ENCODE assay signal across 29 mouse cellular contexts in the genomic region with DNA sequence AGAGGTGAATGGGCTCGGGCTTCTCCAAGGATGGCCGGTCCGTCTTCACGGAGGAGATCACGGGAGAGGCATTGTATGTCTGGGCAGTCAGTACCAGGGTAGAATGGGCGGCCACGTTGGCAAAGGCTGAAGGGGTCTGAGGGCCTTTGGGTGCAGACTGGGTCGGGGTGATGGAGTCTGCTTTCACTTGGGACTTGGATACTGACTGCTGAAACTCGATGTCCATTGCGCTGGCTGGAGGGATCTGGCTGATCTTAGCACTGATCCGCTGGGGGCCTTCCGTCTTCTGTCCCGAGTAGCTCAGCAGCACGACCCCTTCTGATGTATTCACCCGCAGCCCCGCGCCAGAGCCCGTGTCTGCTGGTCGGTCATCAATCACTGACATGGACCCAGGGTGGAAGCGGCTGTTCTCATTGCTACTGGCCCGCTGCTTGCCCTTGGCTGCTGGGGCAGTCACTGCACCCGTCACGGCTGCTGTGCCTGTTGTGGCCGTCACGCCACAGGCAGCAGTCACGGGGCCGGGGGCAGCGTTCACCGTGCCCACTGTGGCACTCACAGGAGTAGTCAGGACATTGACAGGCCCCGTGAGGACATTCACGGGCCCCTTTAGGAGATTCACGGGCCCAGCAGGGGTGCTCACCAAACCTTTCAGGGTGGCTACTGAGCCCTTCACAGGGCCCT. TPM values are rescaled to one million over a fixed set of nuclear protein-coding genes. Genes with fewer than 3 reads are reported as not detected.
DNase-seq lines count a peak whose midpoint lies in the region; ATAC-seq and TF ChIP-seq lines count a peak whose summit lies in the region.
"Had no signal": no experiment of that assay in that cellular context is flagged by ENCODE, and none has a peak within 500 bp of the region (broad histone marks: within the 10 kb centered on the region; RNA-seq: fewer than 3 reads in every experiment).

No protein-coding gene starts in this region.

- no peaks in the 10 kb centered on the region for H3K79me2 ChIP-seq in heart, adult 2 months (replicated peaks; ENCODE audit: control insufficient read depth, insufficient read depth, low read length)

- no peaks in the 10 kb centered on the region for H3K9me3 ChIP-seq in neural tube, embryonic 11.5 days (ENCODE audit: control insufficient read depth, low read length)
- H3K9me3 ChIP-seq in neural tube, embryonic 15.5 days (replicated peaks) = no peaks in the 10 kb centered on the region
- H3K9me3 ChIP-seq: embryonic facial prominence, embryonic 10.5 days; embryonic facial prominence, embryonic 13.5 days; forebrain, embryonic 13.5 days; intestine, embryonic 15.5 days had no signal

- H3K9ac ChIP-seq in heart, adult 2 months (ENCODE audit: low read depth, low read length) = no peak overlapping the region
- H3K9ac ChIP-seq in neural tube, embryonic 11.5 days (ENCODE audit: low read length) = no peak overlapping the region
- no peak overlapping the region for H3K9ac ChIP-seq in neural tube, embryonic 15.5 days (replicated peaks)
- H3K9ac ChIP-seq: embryonic facial prominence, embryonic 13.5 days; forebrain, embryonic 13.5 days; hindbrain, embryonic 14.5 days; intestine, embryonic 15.5 days had no signal

- no peak for TF ChIP-seq EP300 in heart, adult 2 months (IDR thresholded peaks at IDR 0.05; ENCODE audit: insufficient read depth, low read depth, low read length)

- peak; percentile 28 for DNase-seq in embryo, embryonic 10.5 days (ENCODE audit: low spot score)
- no peak for DNase-seq in embryo, embryonic 10 days (ENCODE audit: low spot score)
- DNase-seq in heart, adult 11 months = peak; percentile 91
- DNase-seq in heart, adult 2 months = no peak
- DNase-seq in neural tube, embryonic 11.5 days (ENCODE audit: low spot score) = peak; percentile 53
- DNase-seq in mesoderm, embryonic 11.5 days (ENCODE audit: low read depth, low spot score) = peak; percentile 23
- no peak for DNase-seq in urinary bladder, postnatal 36 days (ENCODE audit: low spot score in 2 of 2)
- DNase-seq: adrenal gland, postnatal 10 days; adrenal gland, postnatal 36 days; cerebellum, adult 11 months; cerebellum, adult 2 months; gastrocnemius, postnatal 14 days; kidney, adult 18-20 months had no signal

- no peaks in the 10 kb centered on the region for H3K4me1 ChIP-seq in heart, adult 2 months (ENCODE audit: control insufficient read depth, insufficient read depth, low read length)
- 0 out of 2 replicates have a peak, but pooled peaks cover 3% of the 10 kb centered on the region for H3K4me1 ChIP-seq in neural tube, embryonic 11.5 days (ENCODE audit: control insufficient read depth, insufficient read depth, low read length)
- H3K4me1 ChIP-seq in neural tube, embryonic 15.5 days = peaks cover 4% of the 10 kb centered on the region; the same call in 1 of the 2 replicates
- H3K4me1 ChIP-seq: embryonic facial prominence, embryonic 10.5 days; embryonic facial prominence, embryonic 13.5 days; forebrain, embryonic 13.5 days; intestine, embryonic 15.5 days had no signal

- no peak overlapping the region for H3K4me2 ChIP-seq in neural tube, embryonic 11.5 days (ENCODE audit: low read depth)
- no peak overlapping the region for H3K4me2 ChIP-seq in neural tube, embryonic 15.5 days
- H3K4me2 ChIP-seq: embryonic facial prominence, embryonic 13.5 days; forebrain, embryonic 13.5 days; heart, embryonic 11.5 days; hindbrain, embryonic 14.5 days; intestine, embryonic 15.5 days had no signal

- no peaks in the 10 kb centered on the region for H3K36me3 ChIP-seq in heart, adult 2 months (ENCODE audit: control insufficient read depth, insufficient read depth, low read length)
- H3K36me3 ChIP-seq in neural tube, embryonic 11.5 days (ENCODE audit: control insufficient read depth, insufficient read depth, low read length) = peaks cover 71% of the 10 kb centered on the region
- H3K36me3 ChIP-seq in neural tube, embryonic 15.5 days = peaks cover 96% of the 10 kb centered on the region

- H3K27me3 ChIP-seq in heart, adult 2 months (ENCODE audit: control insufficient read depth, insufficient read depth, low read length) = no peaks in the 10 kb centered on the region
- no peaks in the 10 kb centered on the region for H3K27me3 ChIP-seq in neural tube, embryonic 11.5 days (ENCODE audit: control insufficient read depth, insufficient read depth, low read length)
- H3K27me3 ChIP-seq in neural tube, embryonic 15.5 days (replicated peaks) = no peaks in the 10 kb centered on the region
- H3K27me3 ChIP-seq: embryonic facial prominence, embryonic 13.5 days; forebrain, embryonic 13.5 days; intestine, embryonic 15.5 days; Patski had no signal

- no peak overlapping the region for H3K4me3 ChIP-seq in heart, adult 2 months
- no peak overlapping the region for H3K4me3 ChIP-seq in neural tube, embryonic 11.5 days (ENCODE audit: low read depth, low read length)
- H3K4me3 ChIP-seq in neural tube, embryonic 15.5 days (replicated peaks) = no peak overlapping the region
- H3K4me3 ChIP-seq: embryonic facial prominence, embryonic 10.5 days; embryonic facial prominence, embryonic 13.5 days; erythroblast, embryonic 14.5 days; forebrain, embryonic 13.5 days; intestine, embryonic 15.5 days had no signal

- no peak for TF ChIP-seq POLR2A in heart, adult 2 months (IDR thresholded peaks at IDR 0.05; ENCODE audit: insufficient read depth, low read depth, low read length)

- ATAC-seq in neural tube, embryonic 11.5 days (ENCODE audit: insufficient read depth, low FRiP score, low TSS enrichment) = no peak
- no peak for ATAC-seq in neural tube, embryonic 15.5 days (ENCODE audit: low FRiP score)
- ATAC-seq: forebrain, embryonic 13.5 days; forebrain, embryonic 16.5 days; Patski had no signal

- intact Hi-C loops in heart, adult 2 months (cut with DNase I) = no loop called here

- 91% methylated on average over 32 of the region's 32 CpGs for WGBS in heart, adult 2 months
- WGBS in neural tube, embryonic 11.5 days = 75% methylated on average over 32 of the region's 32 CpGs
- 66% methylated on average over 32 of the region's 32 CpGs for WGBS in neural tube, embryonic 15.5 days

- no peak overlapping the region for H3K27ac ChIP-seq in heart, adult 2 months
- no peak overlapping the region for H3K27ac ChIP-seq in neural tube, embryonic 11.5 days (ENCODE audit: low read depth, low read length)
- H3K27ac ChIP-seq in neural tube, embryonic 15.5 days (replicated peaks) = no peak overlapping the region
- H3K27ac ChIP-seq: embryonic facial prominence, embryonic 10.5 days; embryonic facial prominence, embryonic 13.5 days; forebrain, embryonic 13.5 days; hindbrain, embryonic 14.5 days; intestine, embryonic 15.5 days had no signal

- TF ChIP-seq CTCF in heart, adult 2 months (IDR thresholded peaks at IDR 0.05) = no peak

RNA-seq across cellular contexts. Expression of a gene that starts 28.3 kb away (rescaled TPM):
- total RNA-seq in heart, adult 2 months (2021) = 10 to 100 TPM; 22.9 to 26.4 TPM
- polyA plus RNA-seq in heart, adult 2 months (2012; rRNA removed) = 23.3 and 29.9 TPM in 2 replicates
- polyA plus RNA-seq in neural tube, embryonic 11.5 days (2014; fragmentation: Nextera tagmentation; extraction: Ambion mirVana) = 46.5 and 48.0 TPM in 2 replicates
- 34.8 and 34.9 TPM in 2 replicates for polyA plus RNA-seq in neural tube, embryonic 15.5 days (2015; fragmentation: Nextera tagmentation; extraction: Ambion mirVana)

RNA-seq across cellular contexts. Expression of a gene that starts 36.9 kb away (rescaled TPM):
- 1 to 10 TPM; 1.6 to 2.2 TPM for total RNA-seq in heart, adult 2 months (2021)
- polyA plus RNA-seq in heart, adult 2 months (2012; rRNA removed) = 0.94 and 2.4 TPM in 2 replicates
- not detected in 2 replicates for polyA plus RNA-seq in neural tube, embryonic 11.5 days (2014; fragmentation: Nextera tagmentation; extraction: Ambion mirVana)
- 0.27 and 0.58 TPM in 2 replicates for polyA plus RNA-seq in neural tube, embryonic 15.5 days (2015; fragmentation: Nextera tagmentation; extraction: Ambion mirVana)
- total RNA-seq: adrenal gland, postnatal 10 days; adrenal gland, postnatal 36 days; common myeloid progenitor, adult 5-6 weeks; ES-E14; gastrocnemius, postnatal 14 days; hematopoietic stem cell, adult 5-6 weeks had no signal
- polyA plus RNA-seq: embryonic facial prominence, embryonic 10.5 days; embryonic facial prominence, embryonic 13.5 days; erythroblast, embryonic 14.5 days; forebrain, embryonic 13.5 days; forebrain, embryonic 16.5 days; heart, embryonic 11.5 days; heart, embryonic 14.5 days; heart, postnatal 0 days; intestine, embryonic 15.5 days had no signal

RNA-seq across cellular contexts. Expression of a gene that starts 52.2 kb away (rescaled TPM):
- total RNA-seq in heart, adult 2 months (2021) = 1,000 to 10,000 TPM; 1,066 to 1,498 TPM
- 973 and 1,028 TPM in 2 replicates for polyA plus RNA-seq in heart, adult 2 months (2012; rRNA removed)
- polyA plus RNA-seq in neural tube, embryonic 11.5 days (2014; fragmentation: Nextera tagmentation; extraction: Ambion mirVana) = 0.11 TPM in 1 of 2 replicates, not detected in the other
- 0.31 and 1.0 TPM in 2 replicates for polyA plus RNA-seq in neural tube, embryonic 15.5 days (2015; fragmentation: Nextera tagmentation; extraction: Ambion mirVana)
- total RNA-seq: common myeloid progenitor, adult 5-6 weeks; ES-E14 had no signal
- polyA plus RNA-seq: embryonic facial prominence, embryonic 10.5 days; embryonic facial prominence, embryonic 13.5 days; erythroblast, embryonic 14.5 days; forebrain, embryonic 13.5 days; forebrain, embryonic 16.5 days had no signal

RNA-seq across cellular contexts. Expression of a gene that starts 57.0 kb away (rescaled TPM):
- total RNA-seq in heart, adult 2 months (2021) = under 1 TPM; 0.43 to 0.57 TPM
- 2.1 and 4.6 TPM in 2 replicates for polyA plus RNA-seq in heart, adult 2 months (2012; rRNA removed)
- polyA plus RNA-seq in neural tube, embryonic 11.5 days (2014; fragmentation: Nextera tagmentation; extraction: Ambion mirVana) = not detected in 2 replicates
- polyA plus RNA-seq in neural tube, embryonic 15.5 days (2015; fragmentation: Nextera tagmentation; extraction: Ambion mirVana) = 0.27 TPM in 1 of 2 replicates, not detected in the other
- total RNA-seq: adrenal gland, adult 18-20 months; adrenal gland, postnatal 10 days; adrenal gland, postnatal 36 days; common myeloid progenitor, adult 5-6 weeks; hematopoietic stem cell, adult 5-6 weeks had no signal
- polyA plus RNA-seq: cerebellum, adult 2 months; embryonic facial prominence, embryonic 13.5 days; erythroblast, embryonic 14.5 days; forebrain, embryonic 13.5 days; forebrain, embryonic 16.5 days; hindbrain, embryonic 14.5 days; intestine, embryonic 15.5 days had no signal

Comparison
In these comparisons a context has a peak if more than half of its experiments do, and no peak if none do; other contexts are left out.
1. DNase-seq: peak in embryo, embryonic 10.5 days (single experiment), heart, adult 11 months (single experiment), neural tube, embryonic 11.5 days (single experiment) and mesoderm, embryonic 11.5 days (single experiment); none in embryo, embryonic 10 days (single experiment), heart, adult 2 months (0 of 2) and urinary bladder, postnatal 36 days (0 of 2).
2. RNA of a gene that starts 52.2 kb away (polyA plus RNA-seq): 973 to 1,028 TPM in heart, adult 2 months; 0.31 to 1.0 TPM in neural tube, embryonic 15.5 days and 0.11 TPM in neural tube, embryonic 11.5 days; every median in the first group is over 100 times any median in the second.